Comparison of ENCODE assay signal across 22 mouse cellular contexts in the genomic region with DNA sequence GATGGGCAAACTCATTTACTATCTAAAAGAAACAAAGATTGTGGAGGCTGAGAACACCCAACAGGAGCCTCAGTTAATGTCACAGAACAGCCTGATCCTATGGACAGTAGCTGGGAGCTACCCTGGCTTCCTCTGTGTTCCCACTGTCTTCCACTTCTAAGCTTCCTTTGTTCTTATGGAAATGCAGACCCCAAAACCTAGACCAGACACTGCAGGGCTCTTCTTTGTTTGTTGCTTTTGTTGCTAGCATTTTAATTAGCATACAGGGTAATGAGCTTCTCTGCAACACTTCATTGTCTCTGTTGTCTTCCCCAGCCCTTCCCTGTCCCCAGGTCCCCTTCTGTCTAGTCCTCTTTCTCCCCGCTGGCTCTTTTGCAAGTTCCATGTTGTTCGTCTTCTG.
DNase-seq lines count a peak whose midpoint lies in the region; ATAC-seq lines count a peak whose summit lies in the region.
"Had no signal": no experiment of that assay in that cellular context is flagged by ENCODE, and none has a peak within 500 bp of the region (broad histone marks: within the 10 kb centered on the region; RNA-seq: fewer than 3 reads in every experiment).

No protein-coding gene starts in this region.

- no peak overlapping the region for H3K9ac ChIP-seq in hindbrain, embryonic 13.5 days
- no peak overlapping the region for H3K9ac ChIP-seq in midbrain, embryonic 11.5 days (ENCODE audit: low read length)
- H3K9ac ChIP-seq in midbrain, embryonic 15.5 days = no peak overlapping the region
- H3K9ac ChIP-seq in midbrain, embryonic 14.5 days (replicated peaks; ENCODE audit: low read length) = no peak overlapping the region
- H3K9ac ChIP-seq: embryonic facial prominence, embryonic 12.5 days; forebrain, embryonic 15.5 days; heart, embryonic 13.5 days; hindbrain, embryonic 15.5 days had no signal

- H3K4me3 ChIP-seq in hindbrain, embryonic 10.5 days = no peak overlapping the region
- no peak overlapping the region for H3K4me3 ChIP-seq in hindbrain, embryonic 13.5 days
- H3K4me3 ChIP-seq in midbrain, embryonic 11.5 days (ENCODE audit: low read depth, low read length) = no peak overlapping the region
- H3K4me3 ChIP-seq in midbrain, embryonic 15.5 days = no peak overlapping the region
- H3K4me3 ChIP-seq in midbrain, embryonic 14.5 days (replicated peaks; ENCODE audit: low read depth, low read length) = no peak overlapping the region
- H3K4me3 ChIP-seq: embryonic facial prominence, embryonic 12.5 days; forebrain, embryonic 15.5 days; heart, embryonic 13.5 days; hindbrain, embryonic 15.5 days had no signal

- H3K9me3 ChIP-seq in hindbrain, embryonic 10.5 days = no peaks in the 10 kb centered on the region
- no peaks in the 10 kb centered on the region for H3K9me3 ChIP-seq in hindbrain, embryonic 13.5 days
- no peaks in the 10 kb centered on the region for H3K9me3 ChIP-seq in midbrain, embryonic 11.5 days (ENCODE audit: control insufficient read depth, low read length)
- H3K9me3 ChIP-seq in midbrain, embryonic 15.5 days = no peaks in the 10 kb centered on the region
- H3K9me3 ChIP-seq in midbrain, embryonic 14.5 days (ENCODE audit: control insufficient read depth, low read length) = no peaks in the 10 kb centered on the region
- H3K9me3 ChIP-seq: forebrain, embryonic 15.5 days; hindbrain, embryonic 15.5 days had no signal

- no peak for ATAC-seq in hindbrain, embryonic 13.5 days (ENCODE audit: low FRiP score)
- 0 out of 2 replicates have a peak, but pooled peaks have one; percentile 22 for ATAC-seq in midbrain, embryonic 11.5 days (ENCODE audit: low FRiP score)
- no peak for ATAC-seq in midbrain, embryonic 15.5 days (replicated peaks)
- 0 out of 2 replicates have a peak, but pooled peaks have one; percentile 24 for ATAC-seq in midbrain, embryonic 14.5 days (ENCODE audit: low FRiP score, low TSS enrichment)
- ATAC-seq: CD4-positive, CD25-positive, alpha-beta regulatory T cell, adult 4 months; forebrain, embryonic 15.5 days had no signal

- no peak for DNase-seq in hindbrain, embryonic 10.5 days (ENCODE audit: low spot score)
- DNase-seq in midbrain, embryonic 11.5 days (ENCODE audit: low spot score, missing footprints) = no peak
- peak; percentile 35 for DNase-seq in ES-CJ7 (ENCODE audit: low read depth, low spot score)
- no peak for DNase-seq in midbrain, embryonic 14.5 days
- DNase-seq in heart, postnatal 4 days = no peak
- DNase-seq in thymus, postnatal 36 days = no peak
- DNase-seq: adrenal gland, adult 2 months; adrenal gland, postnatal 25 days; B cell, adult 2 months; cerebellum, adult 18-20 months; cerebellum, adult 9-11 months; embryo, embryonic 11 days; gastrocnemius, postnatal 36 days; heart, adult 11 months; heart, postnatal 36 days had no signal

- H3K27me3 ChIP-seq in hindbrain, embryonic 10.5 days (ENCODE audit: insufficient read depth, poor library complexity, severe bottlenecking) = no peaks in the 10 kb centered on the region
- H3K27me3 ChIP-seq in hindbrain, embryonic 13.5 days = no peaks in the 10 kb centered on the region
- no peaks in the 10 kb centered on the region for H3K27me3 ChIP-seq in midbrain, embryonic 11.5 days (ENCODE audit: control insufficient read depth, insufficient read depth, low read length)
- H3K27me3 ChIP-seq in midbrain, embryonic 15.5 days (replicated peaks) = no peaks in the 10 kb centered on the region
- no peaks in the 10 kb centered on the region for H3K27me3 ChIP-seq in midbrain, embryonic 14.5 days (ENCODE audit: control insufficient read depth, insufficient read depth, low read length)
- H3K27me3 ChIP-seq: embryonic facial prominence, embryonic 12.5 days; forebrain, embryonic 15.5 days; heart, embryonic 13.5 days; hindbrain, embryonic 15.5 days had no signal

- WGBS in hindbrain, embryonic 10.5 days = 59% methylated on average over 2 of the region's 2 CpGs
- 35% methylated on average over 2 of the region's 2 CpGs for WGBS in hindbrain, embryonic 13.5 days
- WGBS in midbrain, embryonic 11.5 days = 63% methylated on average over 2 of the region's 2 CpGs
- WGBS in midbrain, embryonic 15.5 days = 78% methylated on average over 2 of the region's 2 CpGs
- 50% methylated on average over 2 of the region's 2 CpGs for WGBS in midbrain, embryonic 14.5 days

- no peak overlapping the region for H3K4me2 ChIP-seq in hindbrain, embryonic 13.5 days
- H3K4me2 ChIP-seq in midbrain, embryonic 11.5 days = no peak overlapping the region
- H3K4me2 ChIP-seq in midbrain, embryonic 15.5 days = no peak overlapping the region
- H3K4me2 ChIP-seq in midbrain, embryonic 14.5 days (ENCODE audit: low read length) = no peak overlapping the region
- H3K4me2 ChIP-seq: embryonic facial prominence, embryonic 12.5 days; forebrain, embryonic 15.5 days; heart, embryonic 13.5 days; hindbrain, embryonic 15.5 days had no signal

- H3K27ac ChIP-seq in hindbrain, embryonic 10.5 days = peak overlapping the region; percentile 56; the same call in 1 of the 2 replicates
- H3K27ac ChIP-seq in hindbrain, embryonic 13.5 days = no peak overlapping the region
- no peak overlapping the region for H3K27ac ChIP-seq in midbrain, embryonic 11.5 days (ENCODE audit: low read depth, low read length)
- no peak overlapping the region for H3K27ac ChIP-seq in midbrain, embryonic 15.5 days
- no peak overlapping the region for H3K27ac ChIP-seq in midbrain, embryonic 14.5 days (replicated peaks; ENCODE audit: low read depth, low read length)
- H3K27ac ChIP-seq: embryonic facial prominence, embryonic 12.5 days; forebrain, embryonic 15.5 days; heart, embryonic 13.5 days; hindbrain, embryonic 15.5 days had no signal

- H3K4me1 ChIP-seq in hindbrain, embryonic 10.5 days (replicated peaks) = peaks cover 18% of the 10 kb centered on the region
- 0 out of 2 replicates have a peak, but pooled peaks cover 4% of the 10 kb centered on the region for H3K4me1 ChIP-seq in hindbrain, embryonic 13.5 days (replicated peaks)
- no peaks in the 10 kb centered on the region for H3K4me1 ChIP-seq in midbrain, embryonic 11.5 days (ENCODE audit: control insufficient read depth, insufficient read depth, low read length)
- H3K4me1 ChIP-seq in midbrain, embryonic 15.5 days = no peaks in the 10 kb centered on the region
- H3K4me1 ChIP-seq in midbrain, embryonic 14.5 days (ENCODE audit: control insufficient read depth, insufficient read depth, low read length) = no peaks in the 10 kb centered on the region
- H3K4me1 ChIP-seq: forebrain, embryonic 15.5 days; hindbrain, embryonic 15.5 days had no signal

- no peaks in the 10 kb centered on the region for H3K36me3 ChIP-seq in hindbrain, embryonic 10.5 days
- H3K36me3 ChIP-seq in hindbrain, embryonic 13.5 days = no peaks in the 10 kb centered on the region
- H3K36me3 ChIP-seq in midbrain, embryonic 11.5 days (ENCODE audit: control insufficient read depth, insufficient read depth, low read length) = no peaks in the 10 kb centered on the region
- no peaks in the 10 kb centered on the region for H3K36me3 ChIP-seq in midbrain, embryonic 15.5 days (replicated peaks)
- no peaks in the 10 kb centered on the region for H3K36me3 ChIP-seq in midbrain, embryonic 14.5 days (ENCODE audit: control insufficient read depth, insufficient read depth, low read length)
- H3K36me3 ChIP-seq: embryonic facial prominence, embryonic 12.5 days; forebrain, embryonic 15.5 days; heart, embryonic 13.5 days; hindbrain, embryonic 15.5 days had no signal

Comparison
In these comparisons a context has a peak if more than half of its experiments do, and no peak if none do; other contexts are left out.
1. ATAC-seq: peak in midbrain, embryonic 11.5 days (single experiment) and midbrain, embryonic 14.5 days (single experiment); none in hindbrain, embryonic 13.5 days (single experiment) and midbrain, embryonic 15.5 days (single experiment).